Mouse (Mus musculus) ovary, postnatal 14 days (tissue): ENCODE data around the gene Mdk.

Experiments
- DNase-seq: peaks from one replicate; pipeline ENCODE4 v3.0.0; 2022; ENCODE audit warnings: low spot score

The Mdk gene

GRCm38 (mm10) chr2:91958701-91959457 is 26.8 kb upstream of the Mdk start:
- DNase-seq, result peak; percentile 50

GRCm38 (mm10) chr2:91958049-91958448 is 26.0 kb upstream of the Mdk start:
- no peak for DNase-seq

- no peak for DNase-seq
Observed at GRCm38 (mm10) chr2:91957096-91957495, 25.0 kb upstream of the Mdk start.

- DNase-seq, result no peak
Observed at GRCm38 (mm10) chr2:91955875-91956274, 23.8 kb upstream of the Mdk start.

- DNase-seq, result no peak
Observed at GRCm38 (mm10) chr2:91955121-91955591, 23.1 kb upstream of the Mdk start.

- DNase-seq, result no peak
Observed at GRCm38 (mm10) chr2:91953825-91954224, 21.7 kb upstream of the Mdk start.

- DNase-seq, result no peak
Observed at GRCm38 (mm10) chr2:91950275-91951085, 18.4 kb upstream of the Mdk start.

GRCm38 (mm10) chr2:91949411-91950274 is 17.5 kb upstream of the Mdk start:
- DNase-seq, result no peak

- no peak for DNase-seq
Observed at GRCm38 (mm10) chr2:91948792-91949241, 16.7 kb upstream of the Mdk start.

GRCm38 (mm10) chr2:91948151-91948509 is 16.0 kb upstream of the Mdk start:
- DNase-seq, result no peak

- no peak for DNase-seq
Observed at GRCm38 (mm10) chr2:91947397-91948150, 15.5 kb upstream of the Mdk start.

- DNase-seq, result no peak
Observed at GRCm38 (mm10) chr2:91946836-91947235, 14.7 kb upstream of the Mdk start.

- no peak for DNase-seq
Observed at GRCm38 (mm10) chr2:91945483-91945882, 13.4 kb upstream of the Mdk start, which contains the start of gene Gm9821. Gm9821 (plus strand) TSS chr2:91945703.

GRCm38 (mm10) chr2:91944170-91944950 is 12.3 kb upstream of the Mdk start:
- DNase-seq, result peak; percentile 74

GRCm38 (mm10) chr2:91942356-91942755 is 10.3 kb upstream of the Mdk start:
- DNase-seq, result no peak

GRCm38 (mm10) chr2:91939303-91939935 is 7.3 kb upstream of the Mdk start:
- no peak for DNase-seq

- DNase-seq, result no peak
Observed at GRCm38 (mm10) chr2:91936154-91936553, 4.1 kb upstream of the Mdk start.

- DNase-seq, result no peak
Observed at GRCm38 (mm10) chr2:91934826-91935525, 2.9 kb upstream of the Mdk start.

- DNase-seq, result no peak
Observed at GRCm38 (mm10) chr2:91934016-91934415, 1.9 kb upstream of the Mdk start.
